Mouse (Mus musculus) CH12.LX (cell line): ENCODE results near the gene Zfp385c. TPM values are rescaled to one million over a fixed set of nuclear protein-coding genes. Genes with fewer than 3 reads are reported as not detected.
"Not testable (repeated sequence)": the region's sequence is repeated elsewhere in the genome, so short reads cannot be mapped to it uniquely, and the experiment has no call there.

Experiments
- DNase-seq: peaks from one replicate; pipeline ENCODE4 v3.0.0-alpha.2; 2013; ENCODE audit errors: extremely low read depth
- H3K27ac ChIP-seq: 2 replicates; pipeline ENCODE4 v1.5.1; 2012; ENCODE audit warnings: low read depth, mild to moderate bottlenecking, control low read depth, moderate library complexity; ENCODE audit not compliant: insufficient read depth
- H3K27me3 ChIP-seq: replicated peaks from 2 replicates; pipeline ENCODE3; 2012; ENCODE audit warnings: inconsistent platforms
- H3K36me3 ChIP-seq, 2 experiments: replicated peaks in 1 of 2; 2 replicates each; pipeline versions ENCODE3 to v1.6.1; 2012; ENCODE audit warnings: inconsistent platforms in 1 of 2, low read length in 1 of 2, mild to moderate bottlenecking in 1 of 2, mixed read lengths in 1 of 2, moderate library complexity in 1 of 2; ENCODE audit not compliant: control insufficient read depth in 1 of 2, insufficient read depth in 1 of 2
- H3K4me1 ChIP-seq, 2 experiments: 2 replicates each; pipeline ENCODE4 v1.6.1; 2012; ENCODE audit warnings: inconsistent platforms in 1 of 2, moderate library complexity in 1 of 2; ENCODE audit not compliant: insufficient read depth in 2 of 2, control insufficient read depth in 1 of 2
- H3K4me2 ChIP-seq: 2 replicates; pipeline ENCODE4 v1.6.1; 2012; ENCODE audit warnings: low read depth, mild to moderate bottlenecking, control low read depth; ENCODE audit not compliant: poor library complexity, insufficient read depth, severe bottlenecking
- H3K4me3 ChIP-seq, 3 experiments: fragments of 150-350 bp in 1 of 3; sonication (generic) in 1 of 3; replicated peaks in 1 of 3; 2 replicates each; pipeline versions ENCODE3 to v1.5.1; 2011 to 2012; ENCODE audit warnings: low read depth in 2 of 3, low read length in 2 of 3, mild to moderate bottlenecking in 2 of 3, moderate library complexity in 2 of 3, control low read depth in 1 of 3, improper control_type of control experiment in 1 of 3, inconsistent platforms in 1 of 3, mixed read lengths in 1 of 3; ENCODE audit not compliant: poor library complexity in 1 of 3
- H3K79me2 ChIP-seq: replicated peaks from 2 replicates; pipeline ENCODE4 v1.6.1; 2012; ENCODE audit warnings: mild to moderate bottlenecking, moderate library complexity; ENCODE audit not compliant: control insufficient read depth, poor library complexity, insufficient read depth, severe bottlenecking; ENCODE audit errors: extremely low read depth
- H3K9ac ChIP-seq: 2 replicates; pipeline ENCODE4 v1.6.1; 2012; ENCODE audit warnings: low read depth, mild to moderate bottlenecking, control low read depth, moderate library complexity; ENCODE audit not compliant: insufficient read depth
- H3K9me3 ChIP-seq: replicated peaks from 2 replicates; pipeline ENCODE3; 2012; ENCODE audit warnings: low read length, inconsistent platforms, mixed read lengths
- CHD1 ChIP-seq: IDR thresholded peaks from 2 replicates; pipeline ENCODE4 v1.6.1; 2012; ENCODE audit warnings: low read depth, low read length, improper control_type of control experiment, inconsistent platforms
- CTCF ChIP-seq, 2 experiments: IDR thresholded peaks in 1 of 2; conservative IDR thresholded peaks in 1 of 2; 2 replicates each; pipeline ENCODE4 v1.5.1; 2011 to 2012; ENCODE audit warnings: low read depth in 2 of 2, low read length in 2 of 2, improper control_type of control experiment in 1 of 2, inconsistent platforms in 1 of 2, mild to moderate bottlenecking in 1 of 2, moderate library complexity in 1 of 2
- ELF1 ChIP-seq: IDR thresholded peaks from 2 replicates; pipeline ENCODE4 v1.6.1; 2014; ENCODE audit warnings: low read depth, mild to moderate bottlenecking, inconsistent platforms, low read length, improper control_type of control experiment
- EP300 ChIP-seq: IDR thresholded peaks from 2 replicates; pipeline ENCODE4 v1.6.1; 2011; ENCODE audit warnings: low read length, improper control_type of control experiment
- IRF4 ChIP-seq: IDR thresholded peaks from 2 replicates; pipeline ENCODE4 v1.6.1; 2014; ENCODE audit warnings: low read depth, mild to moderate bottlenecking, inconsistent platforms, low read length, improper control_type of control experiment
- JUND ChIP-seq: conservative IDR thresholded peaks from 2 replicates; pipeline ENCODE4 v1.6.1; 2011; ENCODE audit warnings: low read depth, low read length, improper control_type of control experiment
- KAT2A ChIP-seq: IDR thresholded peaks from 2 replicates; pipeline ENCODE4 v1.6.1; 2012; ENCODE audit warnings: low read length, improper control_type of control experiment, inconsistent platforms; ENCODE audit not compliant: insufficient replicate concordance
- MAX ChIP-seq: IDR thresholded peaks from 2 replicates; pipeline ENCODE4 v1.6.1; 2011; ENCODE audit warnings: low read length, improper control_type of control experiment
- MAZ ChIP-seq: IDR thresholded peaks from 2 replicates; pipeline ENCODE4 v1.6.1; 2012; ENCODE audit warnings: low read depth, mild to moderate bottlenecking, inconsistent platforms, low read length, improper control_type of control experiment, moderate library complexity
- MEF2A ChIP-seq: IDR thresholded peaks from 2 replicates; pipeline ENCODE4 v1.6.1; 2014; ENCODE audit warnings: low read depth, mild to moderate bottlenecking, inconsistent platforms, low read length, improper control_type of control experiment, borderline replicate concordance
- MXI1 ChIP-seq: IDR thresholded peaks from 2 replicates; pipeline ENCODE4 v1.6.1; 2011; ENCODE audit warnings: mild to moderate bottlenecking, low read depth, low read length, improper control_type of control experiment
- NELFE ChIP-seq: IDR thresholded peaks from 2 replicates; pipeline ENCODE4 v1.6.1; 2011; ENCODE audit warnings: low read depth, low read length, improper control_type of control experiment
- POLR2A ChIP-seq: IDR thresholded peaks from 2 replicates; pipeline ENCODE4 v1.6.1; 2011; ENCODE audit warnings: low read depth, mild to moderate bottlenecking, improper control_type of control experiment, low read length
- RAD21 ChIP-seq: IDR thresholded peaks from 2 replicates; pipeline ENCODE4 v1.6.1; 2011; ENCODE audit warnings: low read depth, mild to moderate bottlenecking, low read length, improper control_type of control experiment, moderate library complexity
- RCOR1 ChIP-seq: conservative IDR thresholded peaks from 2 replicates; pipeline ENCODE4 v1.6.1; 2012; ENCODE audit warnings: low read depth, mild to moderate bottlenecking, inconsistent platforms, low read length, improper control_type of control experiment
- SMC3 ChIP-seq: IDR thresholded peaks from 2 replicates; pipeline ENCODE4 v1.6.1; 2011; ENCODE audit warnings: low read depth, low read length, improper control_type of control experiment
- TBP ChIP-seq: conservative IDR thresholded peaks from 2 replicates; pipeline ENCODE4 v1.6.1; 2011; ENCODE audit warnings: low read depth, low read length, improper control_type of control experiment
- USF1 ChIP-seq: IDR thresholded peaks from 2 replicates; pipeline ENCODE4 v1.6.1; 2014; ENCODE audit warnings: low read depth, mild to moderate bottlenecking, inconsistent platforms, low read length, improper control_type of control experiment
- USF2 ChIP-seq: conservative IDR thresholded peaks from 2 replicates; pipeline ENCODE4 v1.6.1; 2011; ENCODE audit warnings: low read depth, low read length, improper control_type of control experiment
- ZC3H11A ChIP-seq: IDR thresholded peaks from 2 replicates; pipeline ENCODE4 v1.6.1; 2012; ENCODE audit warnings: low read depth, mild to moderate bottlenecking, inconsistent platforms, low read length, improper control_type of control experiment
- ZKSCAN1 ChIP-seq: IDR thresholded peaks from 2 replicates; pipeline ENCODE4 v1.6.1; 2012; ENCODE audit warnings: low read depth, inconsistent platforms, low read length, improper control_type of control experiment, borderline replicate concordance
- ZMIZ1 ChIP-seq: IDR thresholded peaks from 2 replicates; pipeline ENCODE4 v1.6.1; 2012; ENCODE audit warnings: low read depth, mild to moderate bottlenecking, inconsistent platforms, low read length, improper control_type of control experiment
- ZNF384 ChIP-seq: IDR thresholded peaks from 2 replicates; pipeline ENCODE4 v1.6.1; 2012; ENCODE audit warnings: low read depth, low read length, improper control_type of control experiment, inconsistent platforms
- dilution Hi-C: fragments of 300-500 bp; cut with MboI; formaldehyde crosslinking; loops from 2 replicates; pipeline ENCODE4 v1.14.3; 2020; ENCODE audit warnings: low sequenced_read_pairs; ENCODE audit not compliant: extremely low pct_unique_long_range_greater_than_20kb, extremely low pct_ligation_motif_present
- in situ Hi-C: fragments of 300-500 bp; cut with MboI; formaldehyde crosslinking; loops from 3 replicates; pipeline ENCODE4 v1.14.3; 2019; ENCODE audit warnings: low sequenced_read_pairs, low pct_ligation_motif_present, low pct_unique_long_range_greater_than_20kb, mixed read lengths
- polyA plus RNA-seq: library from polyadenylated mRNA; unstranded; fragments of >175 nt; gene quantifications from 2 replicates; pipeline ENCODE4 v1.2.1, GENCODE M21; 2012; ENCODE audit warnings: low read depth; ENCODE audit not compliant: insufficient read length
- total RNA-seq, 2 experiments: library from RNA; depleted of rRNA; stranded (reverse); fragments of 300-350 nt in 1 of 2; fragments of >200 nt in 1 of 2; gene quantifications; 2 replicates each; pipeline ENCODE4 v1.2.3; 2012 to 2014

The Zfp385c gene
- total and polyA plus RNA-seq, 3 experiments = 0.08 to 0.14 TPM; not detected in 1

DNA sequence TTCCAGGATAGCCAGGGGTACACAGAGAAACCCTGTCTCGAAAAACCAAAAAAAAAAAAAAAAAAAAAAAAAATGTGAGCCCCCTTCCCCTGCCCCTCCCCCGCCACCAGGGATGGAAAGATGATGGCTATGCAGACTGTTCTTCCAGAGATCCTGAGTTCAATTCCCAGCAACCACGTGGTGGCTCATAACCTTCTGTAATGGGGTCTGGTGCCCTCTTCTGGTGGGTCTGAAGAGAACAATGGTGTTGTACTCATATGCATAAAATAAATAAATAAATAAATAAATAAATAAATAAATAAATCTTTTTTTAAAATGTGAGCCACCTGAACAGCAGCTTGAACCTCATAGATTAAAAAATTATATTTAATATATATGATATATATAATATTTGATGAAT, 36.7 kb downstream of the Zfp385c start:
- not testable (repeated sequence) for H3K4me1 ChIP-seq, H3K79me2 ChIP-seq
- peak in 1 of 2 experiments; percentile 29; a peak in 1 of 4 replicates for TF ChIP-seq CTCF (conservative IDR thresholded peaks at IDR 0.05 in 1 of 2, IDR thresholded peaks at IDR 0.05 in 1 of 2; ENCODE audit: low read depth in 2 of 2, low read length in 2 of 2)
- TF ChIP-seq, all 38 proteins: peak for 1; not testable (repeated sequence) for 37
- peaks cover 36% of the 10 kb centered on the region for H3K27me3 ChIP-seq
- H3K27ac ChIP-seq, H3K4me2 ChIP-seq, H3K36me3 ChIP-seq, DNase-seq, H3K4me3 ChIP-seq, in situ Hi-C loops, H3K9me3 ChIP-seq, H3K9ac ChIP-seq, dilution Hi-C loops: not testable (repeated sequence)

DNA sequence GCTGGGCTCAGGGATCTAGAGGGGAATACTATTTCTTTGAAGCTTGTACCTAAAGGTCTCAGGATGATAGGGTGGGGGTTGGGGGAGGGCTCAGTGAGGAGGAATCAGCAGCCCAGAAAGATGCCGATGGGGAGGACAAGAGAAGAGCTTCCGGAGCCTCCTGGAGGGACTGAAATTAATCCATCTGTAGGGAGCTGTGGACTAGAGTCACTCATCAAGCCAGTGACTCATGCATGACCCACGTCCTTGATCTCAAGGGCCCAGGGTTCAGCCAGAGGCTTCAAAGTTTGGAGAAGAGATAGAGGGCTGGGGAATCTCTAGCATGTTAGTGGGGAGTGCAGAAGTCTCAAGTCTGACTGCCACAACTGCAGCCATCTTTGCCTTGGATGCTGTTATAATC, 40.5 kb downstream of the Zfp385c start:
- H3K4me3 ChIP-seq = no peak overlapping the region
- H3K4me2 ChIP-seq = no peak overlapping the region
- peaks cover 62% of the 10 kb centered on the region for H3K27me3 ChIP-seq
- H3K9ac ChIP-seq = no peak overlapping the region
- no peak for DNase-seq
- no peaks in the 10 kb centered on the region for H3K36me3 ChIP-seq
- dilution Hi-C loops (no loop called here), in situ Hi-C loops (no loop called here)
- no peaks in the 10 kb centered on the region for H3K79me2 ChIP-seq
- no peaks in the 10 kb centered on the region for H3K9me3 ChIP-seq
- no peak overlapping the region for H3K27ac ChIP-seq
- TF ChIP-seq NELFE (no peak), MEF2A (no peak), MAZ (no peak), EP300 (no peak), MXI1 (no peak), RCOR1 (no peak), JUND (no peak), ZC3H11A (no peak), ZMIZ1 (no peak), RAD21 (no peak), SMC3 (no peak), CHD1 (no peak), MAX (no peak), ZNF384 (no peak)
- peaks cover 6 to 10% of the 10 kb centered on the region in 2 experiments for H3K4me1 ChIP-seq

- H3K27me3 ChIP-seq = peaks cover 62% of the 10 kb centered on the region
- in situ Hi-C loops (no loop called here), dilution Hi-C loops (no loop called here)
- H3K4me1 ChIP-seq = peaks cover 6 to 10% of the 10 kb centered on the region in 2 experiments
- H3K9me3 ChIP-seq = no peaks in the 10 kb centered on the region
- H3K9ac ChIP-seq = no peak overlapping the region
- H3K4me2 ChIP-seq = no peak overlapping the region
- TF ChIP-seq USF1 (no peak), EP300 (no peak), USF2 (no peak), ZKSCAN1 (no peak), CHD1 (no peak), RCOR1 (no peak), KAT2A (no peak), IRF4 (no peak), ELF1 (no peak), TBP (no peak), POLR2A (no peak), ZC3H11A (no peak), NELFE (no peak)
- no peaks in the 10 kb centered on the region for H3K36me3 ChIP-seq
- no peak overlapping the region for H3K27ac ChIP-seq
- no peaks in the 10 kb centered on the region for H3K79me2 ChIP-seq
- DNase-seq = no peak
- no peak overlapping the region for H3K4me3 ChIP-seq
Measured at GRCm38 (mm10) chr11:100651205-100651604, 41.0 kb downstream of the Zfp385c start.
